Mouse (Mus musculus) neural tube, embryonic 14.5 days (tissue): ENCODE data around the gene Btbd3. TPM values are rescaled to one million over a fixed set of nuclear protein-coding genes. Genes with fewer than 3 reads are reported as not detected.

ENCODE experiments used
- ATAC-seq: fragments of 200-750 bp; cut with Nextera tagmentation; 2 replicates; pipeline ENCODE4 v1.8.0; 2017; ENCODE audit warnings: low read depth, mild to moderate bottlenecking, moderate TSS enrichment, moderate library complexity
- H3K27ac ChIP-seq: fragments of 300-500 bp; sonication (generic); 2 replicates; pipeline ENCODE4 v1.5.1; 2014; ENCODE audit warnings: low read depth, mild to moderate bottlenecking, control low read depth, low read length, moderate library complexity, mixed read lengths
- H3K27me3 ChIP-seq: fragments of 300-500 bp; sonication (generic); 2 replicates; pipeline ENCODE4 v1.6.1; 2014; ENCODE audit warnings: low read length; ENCODE audit not compliant: control insufficient read depth, insufficient read depth
- H3K36me3 ChIP-seq: fragments of 300-500 bp; sonication (generic); 2 replicates; pipeline ENCODE4 v1.6.1; 2014; ENCODE audit warnings: low read length, mixed read lengths; ENCODE audit not compliant: control insufficient read depth, insufficient read depth
- H3K4me1 ChIP-seq: fragments of 300-500 bp; sonication (generic); 2 replicates; pipeline ENCODE4 v1.6.1; 2014; ENCODE audit warnings: low read length; ENCODE audit not compliant: control insufficient read depth, insufficient read depth
- H3K4me2 ChIP-seq: fragments of 300-500 bp; sonication (generic); 2 replicates; pipeline ENCODE4 v1.6.1; 2014; ENCODE audit warnings: mild to moderate bottlenecking, low read depth, low read length, control low read depth
- H3K4me3 ChIP-seq: fragments of 300-500 bp; sonication (generic); 2 replicates; pipeline ENCODE4 v1.5.1; 2014; ENCODE audit warnings: low read depth, low read length, control low read depth, mixed read lengths
- H3K9ac ChIP-seq: fragments of 300-500 bp; sonication (generic); replicated peaks from 2 replicates; pipeline ENCODE4 v1.6.1; 2014; ENCODE audit warnings: low read depth, mild to moderate bottlenecking, control low read depth, low read length, mixed read lengths
- H3K9me3 ChIP-seq: fragments of 300-500 bp; sonication (generic); 2 replicates; pipeline ENCODE4 v1.6.1; 2016; ENCODE audit warnings: low read length; ENCODE audit not compliant: control insufficient read depth
- WGBS: fragments of 180-500 bp; shearing (Covaris S2); extraction: QIAGEN DNeasy Blood & Tissue Kit; methylation state at CpG from one replicate; pipeline ENCODE4 v1.1.7; 2014; 5-methylcytosine and 5-hydroxymethylcytosine counted together
- polyA plus RNA-seq: library from polyadenylated mRNA; unstranded; fragments of >200 nt; fragmentation: Nextera tagmentation; extraction: Ambion mirVana; gene quantifications from 2 replicates; pipeline ENCODE4 v1.2.1, GENCODE M21; 2014

Btbd3 gene
- polyA plus RNA-seq, 1 experiment from 2014 or later, result 26.1 TPM

DNA sequence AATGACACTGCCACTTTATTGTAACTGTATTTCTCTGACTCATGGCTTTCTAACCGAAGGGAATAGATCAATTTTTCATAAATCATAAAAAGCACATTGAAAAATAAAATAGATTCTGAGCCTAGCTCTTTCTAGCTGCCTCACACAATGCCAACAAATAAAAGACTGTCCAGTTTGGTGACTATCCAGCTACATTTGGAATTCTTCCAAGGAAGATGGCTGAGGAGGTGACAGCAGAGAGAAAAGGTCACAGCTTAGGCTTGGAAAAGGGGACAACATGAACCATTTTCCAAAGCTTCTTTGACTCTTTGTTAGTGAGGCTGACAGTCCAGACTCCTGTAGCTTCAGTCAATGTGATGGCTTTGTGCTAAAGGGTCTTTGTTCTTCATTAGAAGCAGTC lies 132.2 kb downstream of the Btbd3 start:
- H3K27ac ChIP-seq, result no peak overlapping the region
- no peaks in the 10 kb centered on the region for H3K27me3 ChIP-seq
- no peak overlapping the region for H3K4me2 ChIP-seq
- no peak overlapping the region for H3K9ac ChIP-seq
- no peak overlapping the region for H3K4me3 ChIP-seq
- H3K9me3 ChIP-seq, result no peaks in the 10 kb centered on the region
- no peaks in the 10 kb centered on the region for H3K36me3 ChIP-seq
- 62% methylated on average over 1 of the region's 1 CpGs for WGBS
- no peaks in the 10 kb centered on the region for H3K4me1 ChIP-seq
- ATAC-seq, result no peak

DNA sequence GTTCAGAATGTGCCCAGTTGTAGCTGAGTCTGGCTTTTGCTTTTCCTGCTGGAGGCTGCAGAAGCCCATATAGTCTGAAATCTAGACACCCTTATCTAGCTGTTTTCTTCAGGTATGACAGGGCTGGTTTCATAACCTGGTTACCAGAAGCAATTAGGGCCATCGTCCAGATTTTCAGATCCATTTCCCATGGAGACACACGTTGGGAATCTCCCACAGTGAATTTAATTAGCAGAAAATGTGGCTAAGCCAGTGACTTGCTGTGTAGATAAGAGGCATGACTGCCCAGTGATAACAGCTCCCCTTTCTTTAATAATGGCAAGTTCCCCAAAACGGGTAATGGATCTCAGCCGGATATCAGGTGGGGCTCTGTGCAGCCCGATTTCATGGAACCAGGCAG lies 146.7 kb downstream of the Btbd3 start:
- Histone ChIP-seq H3K4me2 (no peak overlapping the region), H3K9ac (no peak overlapping the region), H3K4me1 (peaks cover 4% of the 10 kb centered on the region; the same call in 1 of the 2 replicates), H3K27me3 (no peaks in the 10 kb centered on the region), H3K4me3 (no peak overlapping the region), H3K27ac (no peak overlapping the region), H3K36me3 (no peaks in the 10 kb centered on the region), H3K9me3 (no peaks in the 10 kb centered on the region)
- ATAC-seq, result no peak
- WGBS, result 70% methylated on average over 5 of the region's 5 CpGs

- no peak overlapping the region for H3K4me3 ChIP-seq
- no peaks in the 10 kb centered on the region for H3K27me3 ChIP-seq
- ATAC-seq, result peak; percentile 92
- no peaks in the 10 kb centered on the region for H3K9me3 ChIP-seq
- no peaks in the 10 kb centered on the region for H3K36me3 ChIP-seq
- H3K9ac ChIP-seq, result no peak overlapping the region
- no peak overlapping the region for H3K4me2 ChIP-seq
- H3K27ac ChIP-seq, result no peak overlapping the region
- H3K4me1 ChIP-seq, result peaks cover 4% of the 10 kb centered on the region; the same call in 1 of the 2 replicates
- WGBS, result 4% methylated on average over 4 of the region's 4 CpGs
Observed at GRCm38 (mm10) chr2:138405753-138406528, 149.6 kb downstream of the Btbd3 start.

GRCm38 (mm10) chr2:138406703-138407102 lies 150.3 kb downstream of the Btbd3 start:
- H3K27ac ChIP-seq, result no peak overlapping the region
- H3K36me3 ChIP-seq, result no peaks in the 10 kb centered on the region
- no peaks in the 10 kb centered on the region for H3K9me3 ChIP-seq
- ATAC-seq, result peak; percentile 60
- H3K9ac ChIP-seq, result no peak overlapping the region
- H3K27me3 ChIP-seq, result no peaks in the 10 kb centered on the region
- no peak overlapping the region for H3K4me2 ChIP-seq
- H3K4me3 ChIP-seq, result no peak overlapping the region
- H3K4me1 ChIP-seq, result peaks cover 4% of the 10 kb centered on the region; the same call in 1 of the 2 replicates

DNA sequence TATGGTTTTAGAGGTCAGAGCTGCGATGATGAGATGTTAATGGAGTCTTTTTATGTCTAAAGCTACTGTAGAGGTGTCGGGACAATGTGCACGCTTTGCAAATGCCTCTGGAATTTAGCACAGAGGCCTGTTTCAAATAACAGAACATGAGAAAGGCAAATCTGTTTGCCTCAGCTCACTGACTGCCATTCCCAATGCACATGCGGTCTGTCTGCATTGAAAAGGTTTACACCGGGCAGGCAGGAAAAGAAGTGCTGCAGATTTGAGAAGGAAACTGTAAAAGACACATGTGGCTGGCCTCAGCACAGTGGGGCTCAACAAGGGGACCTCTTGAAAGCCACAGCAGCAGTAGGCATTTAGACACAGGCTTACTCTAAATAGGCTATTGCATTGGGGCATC lies 156.2 kb downstream of the Btbd3 start:
- ATAC-seq, result no peak
- no peak overlapping the region for H3K4me2 ChIP-seq
- H3K9me3 ChIP-seq, result no peaks in the 10 kb centered on the region
- H3K4me3 ChIP-seq, result no peak overlapping the region
- WGBS, result 64% methylated on average over 5 of the region's 5 CpGs
- H3K27ac ChIP-seq, result no peak overlapping the region
- no peaks in the 10 kb centered on the region for H3K36me3 ChIP-seq
- H3K9ac ChIP-seq, result no peak overlapping the region
- H3K4me1 ChIP-seq, result no peaks in the 10 kb centered on the region
- no peaks in the 10 kb centered on the region for H3K27me3 ChIP-seq

DNA sequence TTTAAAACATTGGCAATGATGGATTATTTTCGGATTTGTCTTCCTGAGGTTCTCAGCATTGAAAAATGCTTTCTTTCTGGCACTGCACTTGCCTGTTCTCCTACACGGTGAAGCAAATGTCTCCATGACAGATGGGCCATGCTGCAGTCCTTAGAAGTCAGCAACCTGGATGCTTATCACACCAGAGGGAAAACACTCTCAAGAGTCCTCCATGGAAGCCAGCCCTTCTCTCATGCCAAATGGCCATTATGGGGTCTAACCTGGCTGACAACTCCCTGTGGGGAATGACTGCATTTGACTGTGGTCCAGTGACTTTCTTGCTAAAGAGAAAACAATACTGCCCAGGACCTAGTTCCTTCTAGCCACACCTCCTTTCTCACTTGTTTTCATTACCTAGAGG lies 166.0 kb downstream of the Btbd3 start:
- ATAC-seq, result no peak
- Histone ChIP-seq H3K27ac (no peak overlapping the region), H3K4me2 (no peak overlapping the region), H3K36me3 (no peaks in the 10 kb centered on the region), H3K4me3 (no peak overlapping the region), H3K4me1 (no peaks in the 10 kb centered on the region), H3K9ac (no peak overlapping the region), H3K27me3 (no peaks in the 10 kb centered on the region), H3K9me3 (no peaks in the 10 kb centered on the region)
- 88% methylated on average over 2 of the region's 2 CpGs for WGBS

- Histone ChIP-seq H3K27me3 (no peaks in the 10 kb centered on the region), H3K36me3 (no peaks in the 10 kb centered on the region), H3K4me1 (no peaks in the 10 kb centered on the region), H3K9me3 (no peaks in the 10 kb centered on the region), H3K27ac (no peak overlapping the region), H3K9ac (no peak overlapping the region), H3K4me3 (no peak overlapping the region), H3K4me2 (no peak overlapping the region)
- WGBS, result 50% methylated on average over 2 of the region's 2 CpGs
- ATAC-seq, result no peak
Observed at GRCm38 (mm10) chr2:138431991-138432390, 175.6 kb downstream of the Btbd3 start.

- no peaks in the 10 kb centered on the region for H3K4me1 ChIP-seq
- H3K4me3 ChIP-seq, result no peak overlapping the region
- H3K27me3 ChIP-seq, result no peaks in the 10 kb centered on the region
- ATAC-seq, result no peak
- H3K9me3 ChIP-seq, result no peaks in the 10 kb centered on the region
- H3K27ac ChIP-seq, result no peak overlapping the region
- no peak overlapping the region for H3K9ac ChIP-seq
- WGBS, result 49% methylated on average over 3 of the region's 3 CpGs
- no peak overlapping the region for H3K4me2 ChIP-seq
- H3K36me3 ChIP-seq, result no peaks in the 10 kb centered on the region
Observed at GRCm38 (mm10) chr2:138446466-138446865, 190.1 kb downstream of the Btbd3 start.

- Histone ChIP-seq H3K9me3 (no peaks in the 10 kb centered on the region), H3K4me2 (no peak overlapping the region), H3K4me1 (no peaks in the 10 kb centered on the region), H3K9ac (no peak overlapping the region), H3K36me3 (no peaks in the 10 kb centered on the region), H3K27ac (no peak overlapping the region), H3K4me3 (no peak overlapping the region), H3K27me3 (no peaks in the 10 kb centered on the region)
- ATAC-seq, result no peak
- 70% methylated on average over 7 of the region's 7 CpGs for WGBS
Observed at GRCm38 (mm10) chr2:138446943-138447342, 190.6 kb downstream of the Btbd3 start.
